Mouse (Mus musculus) small intestine, adult 2 months (tissue): ENCODE measurements around the gene Idh3b. TPM values are rescaled to one million over a fixed set of nuclear protein-coding genes. Genes with fewer than 3 reads are reported as not detected.
A peak's percentile ranks its signal among the peaks of the same experiment; 100 is the strongest.

Experiments used
- H3K27ac ChIP-seq: fragments of 200-500 bp; 2 replicates; pipeline ENCODE4 v1.5.1; 2012; ENCODE audit warnings: low read depth, low read length, control low read depth, inconsistent platforms; ENCODE audit not compliant: insufficient read depth
- H3K27me3 ChIP-seq: fragments of 200-500 bp; 2 replicates; pipeline ENCODE4 v1.6.1; 2012; ENCODE audit warnings: mild to moderate bottlenecking, moderate library complexity, low read length, inconsistent platforms; ENCODE audit not compliant: control insufficient read depth, insufficient read depth
- H3K36me3 ChIP-seq: fragments of 200-500 bp; 2 replicates; pipeline ENCODE4 v1.6.1; 2012; ENCODE audit warnings: mild to moderate bottlenecking, low read length, control low read depth, inconsistent platforms; ENCODE audit not compliant: control insufficient read depth, insufficient read depth
- H3K4me1 ChIP-seq: fragments of 200-500 bp; 2 replicates; pipeline ENCODE4 v1.6.1; 2012; ENCODE audit warnings: low read length, inconsistent platforms, mixed read lengths; ENCODE audit not compliant: control insufficient read depth, insufficient read depth, insufficient read length
- H3K4me3 ChIP-seq: fragments of 200-500 bp; 2 replicates; pipeline ENCODE4 v1.5.1; 2012; ENCODE audit warnings: low read depth, mild to moderate bottlenecking, control low read depth, inconsistent platforms, low read length, moderate library complexity
- CTCF ChIP-seq: fragments of 200-500 bp; IDR thresholded peaks from 2 replicates; pipeline ENCODE4 v1.5.1; 2012; ENCODE audit warnings: low read depth, mild to moderate bottlenecking, control low read depth, inconsistent platforms, low read length, moderate library complexity, mixed read lengths; ENCODE audit not compliant: insufficient replicate concordance, insufficient read length; ENCODE audit errors: extremely low read depth
- POLR2A ChIP-seq: fragments of 200-500 bp; IDR thresholded peaks from 2 replicates; pipeline ENCODE4 v1.6.1; 2012; ENCODE audit warnings: low read depth, mild to moderate bottlenecking, control low read depth, inconsistent platforms, low read length, moderate library complexity
- WGBS: fragments of 180-500 bp; shearing (Covaris S2); methylation state at CpG from one replicate; pipeline ENCODE4 v1.1.7; 2018; 5-methylcytosine and 5-hydroxymethylcytosine counted together
- polyA plus RNA-seq: library from polyadenylated mRNA; depleted of rRNA; stranded (reverse); fragments of >200 nt; gene quantifications from 2 replicates; pipeline ENCODE4 v1.2.3, GENCODE M21; 2012; rRNA removed

Idh3b gene
- 170 and 242 TPM in 2 replicates for polyA plus RNA-seq

GRCm38 (mm10) chr2:130283854-130284654 lies at the start of gene Idh3b:
Gene Idh3b (minus strand): TSS chr2:130284547.
- TF ChIP-seq POLR2A (peak; percentile 67), CTCF (no peak)
- H3K36me3 ChIP-seq, result peaks cover 29% of the 10 kb centered on the region
- WGBS, result under 1% methylated on average over 51 of the region's 51 CpGs
- peak within 1 kb of the TSS; percentile 79 for H3K27ac ChIP-seq
- H3K4me3 ChIP-seq, result peak within 1 kb of the TSS; percentile 94
- peaks cover 4% of the 10 kb centered on the region; the same call in 1 of the 2 replicates for H3K4me1 ChIP-seq
- no peaks in the 10 kb centered on the region for H3K27me3 ChIP-seq

GRCm38 (mm10) chr2:130329502-130329901 lies 45.2 kb upstream of the Idh3b start:
- H3K36me3 ChIP-seq, result no peaks in the 10 kb centered on the region
- no peaks in the 10 kb centered on the region for H3K4me1 ChIP-seq
- H3K27me3 ChIP-seq, result no peaks in the 10 kb centered on the region; the same call in 1 of the 2 replicates
- no peak overlapping the region for H3K27ac ChIP-seq
- TF ChIP-seq CTCF (no peak), POLR2A (no peak)
- WGBS, result 88% methylated on average over 2 of the region's 2 CpGs
- no peak overlapping the region for H3K4me3 ChIP-seq

- Histone ChIP-seq H3K4me1 (no peaks in the 10 kb centered on the region), H3K27me3 (no peaks in the 10 kb centered on the region; the same call in 1 of the 2 replicates), H3K4me3 (no peak overlapping the region), H3K27ac (no peak overlapping the region), H3K36me3 (no peaks in the 10 kb centered on the region)
- 74% methylated on average over 1 of the region's 1 CpGs for WGBS
- TF ChIP-seq POLR2A (no peak), CTCF (no peak)
Observed at GRCm38 (mm10) chr2:130327057-130327456, 42.7 kb upstream of the Idh3b start.

GRCm38 (mm10) chr2:130303014-130303413 lies 18.7 kb upstream of the Idh3b start:
- Histone ChIP-seq H3K27me3 (no peaks in the 10 kb centered on the region), H3K36me3 (no peaks in the 10 kb centered on the region), H3K4me1 (no peaks in the 10 kb centered on the region), H3K4me3 (no peak overlapping the region), H3K27ac (no peak overlapping the region)
- 48% methylated on average over 4 of the region's 4 CpGs for WGBS
- no peak for TF ChIP-seq POLR2A
- no peak for TF ChIP-seq CTCF

- no peaks in the 10 kb centered on the region for H3K36me3 ChIP-seq
- peaks cover 36% of the 10 kb centered on the region for H3K27me3 ChIP-seq
- H3K27ac ChIP-seq, result no peak overlapping the region
- WGBS, result 86% methylated on average over 9 of the region's 9 CpGs
- H3K4me3 ChIP-seq, result no peak overlapping the region
- TF ChIP-seq CTCF, result no peak
- TF ChIP-seq POLR2A, result no peak
- H3K4me1 ChIP-seq, result peaks cover 11% of the 10 kb centered on the region
Observed at GRCm38 (mm10) chr2:130297580-130297979, 13.2 kb upstream of the Idh3b start.

- Histone ChIP-seq H3K4me1 (peaks cover 11% of the 10 kb centered on the region), H3K27ac (no peak overlapping the region), H3K27me3 (peaks cover 36% of the 10 kb centered on the region), H3K36me3 (no peaks in the 10 kb centered on the region), H3K4me3 (peak overlapping the region; percentile 63)
- TF ChIP-seq POLR2A (no peak), CTCF (no peak)
- 4% methylated on average over 20 of the region's 20 CpGs for WGBS
Observed at GRCm38 (mm10) chr2:130296134-130296745, 11.9 kb upstream of the Idh3b start.

- H3K4me3 ChIP-seq, result peak overlapping the region; percentile 63
- peaks cover 36% of the 10 kb centered on the region for H3K27me3 ChIP-seq
- no peaks in the 10 kb centered on the region for H3K36me3 ChIP-seq
- peaks cover 11% of the 10 kb centered on the region for H3K4me1 ChIP-seq
- 1% methylated on average over 95 of the region's 99 CpGs for WGBS
- no peak for TF ChIP-seq CTCF
- no peak for TF ChIP-seq POLR2A
- no peak overlapping the region for H3K27ac ChIP-seq
Observed at GRCm38 (mm10) chr2:130295331-130296133, 11.2 kb upstream of the Idh3b start.
